Mouse (Mus musculus) CH12.LX (cell line): ENCODE data around the gene Asb13. TPM values are rescaled to one million over a fixed set of nuclear protein-coding genes. Genes with fewer than 3 reads are reported as not detected.

Experiments used
- DNase-seq: peaks from one replicate; pipeline ENCODE4 v3.0.0-alpha.2; 2013; ENCODE audit errors: extremely low read depth
- H3K27ac ChIP-seq: 2 replicates; pipeline ENCODE4 v1.5.1; 2012; ENCODE audit warnings: low read depth, mild to moderate bottlenecking, control low read depth, moderate library complexity; ENCODE audit not compliant: insufficient read depth
- H3K27me3 ChIP-seq: replicated peaks from 2 replicates; pipeline ENCODE3; 2012; ENCODE audit warnings: inconsistent platforms
- H3K36me3 ChIP-seq, 2 experiments: replicated peaks in 1 of 2; 2 replicates each; pipeline versions ENCODE3 to v1.6.1; 2012; ENCODE audit warnings: inconsistent platforms in 1 of 2, low read length in 1 of 2, mild to moderate bottlenecking in 1 of 2, mixed read lengths in 1 of 2, moderate library complexity in 1 of 2; ENCODE audit not compliant: control insufficient read depth in 1 of 2, insufficient read depth in 1 of 2
- H3K4me1 ChIP-seq, 2 experiments: 2 replicates each; pipeline ENCODE4 v1.6.1; 2012; ENCODE audit warnings: inconsistent platforms in 1 of 2, moderate library complexity in 1 of 2; ENCODE audit not compliant: insufficient read depth in 2 of 2, control insufficient read depth in 1 of 2
- H3K4me2 ChIP-seq: 2 replicates; pipeline ENCODE4 v1.6.1; 2012; ENCODE audit warnings: low read depth, mild to moderate bottlenecking, control low read depth; ENCODE audit not compliant: poor library complexity, insufficient read depth, severe bottlenecking
- H3K4me3 ChIP-seq, 3 experiments: fragments of 150-350 bp in 1 of 3; sonication (generic) in 1 of 3; replicated peaks in 1 of 3; 2 replicates each; pipeline versions ENCODE3 to v1.5.1; 2011 to 2012; ENCODE audit warnings: low read depth in 2 of 3, low read length in 2 of 3, mild to moderate bottlenecking in 2 of 3, moderate library complexity in 2 of 3, control low read depth in 1 of 3, improper control_type of control experiment in 1 of 3, inconsistent platforms in 1 of 3, mixed read lengths in 1 of 3; ENCODE audit not compliant: poor library complexity in 1 of 3
- H3K79me2 ChIP-seq: replicated peaks from 2 replicates; pipeline ENCODE4 v1.6.1; 2012; ENCODE audit warnings: mild to moderate bottlenecking, moderate library complexity; ENCODE audit not compliant: control insufficient read depth, poor library complexity, insufficient read depth, severe bottlenecking; ENCODE audit errors: extremely low read depth
- H3K9ac ChIP-seq: 2 replicates; pipeline ENCODE4 v1.6.1; 2012; ENCODE audit warnings: low read depth, mild to moderate bottlenecking, control low read depth, moderate library complexity; ENCODE audit not compliant: insufficient read depth
- H3K9me3 ChIP-seq: replicated peaks from 2 replicates; pipeline ENCODE3; 2012; ENCODE audit warnings: low read length, inconsistent platforms, mixed read lengths
- CHD1 ChIP-seq: IDR thresholded peaks from 2 replicates; pipeline ENCODE4 v1.6.1; 2012; ENCODE audit warnings: low read depth, low read length, improper control_type of control experiment, inconsistent platforms
- CHD2 ChIP-seq: IDR thresholded peaks from 2 replicates; pipeline ENCODE4 v1.6.1; 2011; ENCODE audit warnings: low read length, improper control_type of control experiment
- E2F4 ChIP-seq: IDR thresholded peaks from 2 replicates; pipeline ENCODE4 v1.6.1; 2011; ENCODE audit warnings: low read depth, low read length, improper control_type of control experiment; ENCODE audit not compliant: insufficient replicate concordance
- EP300 ChIP-seq: IDR thresholded peaks from 2 replicates; pipeline ENCODE4 v1.6.1; 2011; ENCODE audit warnings: low read length, improper control_type of control experiment
- ETS1 ChIP-seq: conservative IDR thresholded peaks from 2 replicates; pipeline ENCODE4 v1.6.1; 2012; ENCODE audit warnings: low read depth, mild to moderate bottlenecking, inconsistent platforms, low read length, improper control_type of control experiment, moderate library complexity
- GABPA ChIP-seq: IDR thresholded peaks from 2 replicates; pipeline ENCODE4 v1.6.1; 2012; ENCODE audit warnings: low read depth, low read length, improper control_type of control experiment, inconsistent platforms; ENCODE audit not compliant: insufficient replicate concordance
- HCFC1 ChIP-seq: IDR thresholded peaks from 2 replicates; pipeline ENCODE4 v1.6.1; 2012; ENCODE audit warnings: low read depth, mild to moderate bottlenecking, inconsistent platforms, low read length, improper control_type of control experiment
- IRF4 ChIP-seq: IDR thresholded peaks from 2 replicates; pipeline ENCODE4 v1.6.1; 2014; ENCODE audit warnings: low read depth, mild to moderate bottlenecking, inconsistent platforms, low read length, improper control_type of control experiment
- KAT2A ChIP-seq: IDR thresholded peaks from 2 replicates; pipeline ENCODE4 v1.6.1; 2012; ENCODE audit warnings: low read length, improper control_type of control experiment, inconsistent platforms; ENCODE audit not compliant: insufficient replicate concordance
- MAFK ChIP-seq: IDR thresholded peaks from 2 replicates; pipeline ENCODE4 v1.6.1; 2011; ENCODE audit warnings: low read length, improper control_type of control experiment; ENCODE audit not compliant: insufficient replicate concordance
- MAZ ChIP-seq: IDR thresholded peaks from 2 replicates; pipeline ENCODE4 v1.6.1; 2012; ENCODE audit warnings: low read depth, mild to moderate bottlenecking, inconsistent platforms, low read length, improper control_type of control experiment, moderate library complexity
- NELFE ChIP-seq: IDR thresholded peaks from 2 replicates; pipeline ENCODE4 v1.6.1; 2011; ENCODE audit warnings: low read depth, low read length, improper control_type of control experiment
- POLR2A ChIP-seq: IDR thresholded peaks from 2 replicates; pipeline ENCODE4 v1.6.1; 2011; ENCODE audit warnings: low read depth, mild to moderate bottlenecking, improper control_type of control experiment, low read length
- RAD21 ChIP-seq: IDR thresholded peaks from 2 replicates; pipeline ENCODE4 v1.6.1; 2011; ENCODE audit warnings: low read depth, mild to moderate bottlenecking, low read length, improper control_type of control experiment, moderate library complexity
- RCOR1 ChIP-seq: conservative IDR thresholded peaks from 2 replicates; pipeline ENCODE4 v1.6.1; 2012; ENCODE audit warnings: low read depth, mild to moderate bottlenecking, inconsistent platforms, low read length, improper control_type of control experiment
- TBP ChIP-seq: conservative IDR thresholded peaks from 2 replicates; pipeline ENCODE4 v1.6.1; 2011; ENCODE audit warnings: low read depth, low read length, improper control_type of control experiment
- UBTF ChIP-seq: IDR thresholded peaks from 2 replicates; pipeline ENCODE4 v1.6.1; 2012; ENCODE audit warnings: low read depth, mild to moderate bottlenecking, inconsistent platforms, low read length, improper control_type of control experiment, moderate library complexity
- USF1 ChIP-seq: IDR thresholded peaks from 2 replicates; pipeline ENCODE4 v1.6.1; 2014; ENCODE audit warnings: low read depth, mild to moderate bottlenecking, inconsistent platforms, low read length, improper control_type of control experiment
- USF2 ChIP-seq: conservative IDR thresholded peaks from 2 replicates; pipeline ENCODE4 v1.6.1; 2011; ENCODE audit warnings: low read depth, low read length, improper control_type of control experiment
- ZMIZ1 ChIP-seq: IDR thresholded peaks from 2 replicates; pipeline ENCODE4 v1.6.1; 2012; ENCODE audit warnings: low read depth, mild to moderate bottlenecking, inconsistent platforms, low read length, improper control_type of control experiment
- ZNF384 ChIP-seq: IDR thresholded peaks from 2 replicates; pipeline ENCODE4 v1.6.1; 2012; ENCODE audit warnings: low read depth, low read length, improper control_type of control experiment, inconsistent platforms
- dilution Hi-C: fragments of 300-500 bp; cut with MboI; formaldehyde crosslinking; loops from 2 replicates; pipeline ENCODE4 v1.14.3; 2020; ENCODE audit warnings: low sequenced_read_pairs; ENCODE audit not compliant: extremely low pct_unique_long_range_greater_than_20kb, extremely low pct_ligation_motif_present
- in situ Hi-C: fragments of 300-500 bp; cut with MboI; formaldehyde crosslinking; loops from 3 replicates; pipeline ENCODE4 v1.14.3; 2019; ENCODE audit warnings: low sequenced_read_pairs, low pct_ligation_motif_present, low pct_unique_long_range_greater_than_20kb, mixed read lengths
- polyA plus RNA-seq: library from polyadenylated mRNA; unstranded; fragments of >175 nt; gene quantifications from 2 replicates; pipeline ENCODE4 v1.2.1, GENCODE M21; 2012; ENCODE audit warnings: low read depth; ENCODE audit not compliant: insufficient read length
- total RNA-seq, 2 experiments: library from RNA; depleted of rRNA; stranded (reverse); fragments of 300-350 nt in 1 of 2; fragments of >200 nt in 1 of 2; gene quantifications; 2 replicates each; pipeline ENCODE4 v1.2.3; 2012 to 2014

The Asb13 gene
- total and polyA plus RNA-seq, 3 experiments = 0.78 to 2.0 (median 1.4) TPM

- dilution Hi-C loops = no loop called here
- no peak for DNase-seq
- Histone ChIP-seq H3K4me3 (no peak overlapping the region), H3K36me3 (peaks cover 4 to 13% of the 10 kb centered on the region in 2 experiments), H3K27ac (no peak overlapping the region), H3K4me1 (no peaks in the 10 kb centered on the region), H3K9me3 (peaks cover 3% of the 10 kb centered on the region), H3K9ac (no peak overlapping the region), H3K4me2 (no peak overlapping the region), H3K79me2 (no peaks in the 10 kb centered on the region), H3K27me3 (no peaks in the 10 kb centered on the region)
- TF ChIP-seq CHD2 (no peak), KAT2A (no peak), EP300 (no peak), USF1 (no peak), ETS1 (no peak), GABPA (no peak), NELFE (no peak), RAD21 (no peak), ZMIZ1 (no peak), UBTF (no peak), POLR2A (no peak), ZNF384 (no peak), MAFK (no peak), TBP (no peak), MAZ (no peak)
- in situ Hi-C loops = no loop called here
Measured at GRCm38 (mm10) chr13:3650569-3650968, 16.7 kb downstream of the Asb13 start.

DNA sequence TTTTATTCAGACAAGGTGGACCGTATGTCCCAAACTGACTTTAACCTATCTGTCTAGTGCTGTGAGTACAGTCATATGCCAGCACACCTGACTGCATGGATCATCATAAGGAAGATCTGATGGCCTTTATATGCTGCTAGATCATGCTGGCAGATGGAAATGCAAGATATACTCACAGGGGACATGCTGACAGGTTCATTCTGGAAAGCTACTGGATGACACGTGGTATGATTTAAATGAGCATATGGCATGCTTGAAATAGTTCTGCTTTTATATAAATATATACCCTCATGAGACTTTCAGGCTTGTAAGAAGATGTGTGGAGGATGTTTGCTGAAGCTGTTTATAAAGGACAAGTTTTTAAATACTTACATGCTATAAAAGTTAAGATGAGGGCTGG lies 20.6 kb downstream of the Asb13 start:
- no peaks in the 10 kb centered on the region for H3K9me3 ChIP-seq
- H3K4me3 ChIP-seq = no peak overlapping the region
- TF ChIP-seq EP300 (no peak), HCFC1 (no peak), CHD1 (no peak), USF1 (no peak), MAZ (no peak), UBTF (no peak), ETS1 (no peak), IRF4 (no peak), USF2 (no peak), MAFK (no peak), E2F4 (no peak), RCOR1 (no peak), TBP (no peak)
- H3K4me2 ChIP-seq = no peak overlapping the region
- H3K79me2 ChIP-seq = no peaks in the 10 kb centered on the region
- no peak overlapping the region for H3K27ac ChIP-seq
- H3K4me1 ChIP-seq = no peaks in the 10 kb centered on the region
- H3K27me3 ChIP-seq = no peaks in the 10 kb centered on the region
- in situ Hi-C loops = no loop called here
- no peak for DNase-seq
- H3K9ac ChIP-seq = no peak overlapping the region
- dilution Hi-C loops = no loop called here
- H3K36me3 ChIP-seq = peaks cover 4 to 9% of the 10 kb centered on the region in 2 experiments
